Mouse (Mus musculus) MEL (cell line): ENCODE results near the gene Zfp949.

Experiments
- E2F4 ChIP-seq: IDR thresholded peaks from 2 replicates; pipeline ENCODE4 v1.6.1; 2011; ENCODE audit warnings: low read depth, low read length, improper control_type of control experiment, borderline replicate concordance
- ETS1 ChIP-seq: IDR thresholded peaks from 2 replicates; pipeline ENCODE4 v1.6.1; 2012; ENCODE audit warnings: low read depth, mild to moderate bottlenecking, inconsistent platforms, low read length, improper control_type of control experiment, moderate library complexity
- NRF1 ChIP-seq: IDR thresholded peaks from 2 replicates; pipeline ENCODE4 v1.6.1; 2014; ENCODE audit warnings: low read depth, mild to moderate bottlenecking, inconsistent platforms, low read length, improper control_type of control experiment, moderate library complexity; ENCODE audit not compliant: poor library complexity, insufficient read depth, severe bottlenecking
- POLR2AphosphoS2 ChIP-seq: IDR thresholded peaks from 2 replicates; pipeline ENCODE4 v1.6.1; 2011; ENCODE audit warnings: low read length, improper control_type of control experiment
- TAL1 ChIP-seq: IDR thresholded peaks from 2 replicates; pipeline ENCODE4 v1.6.1; 2012; ENCODE audit warnings: mild to moderate bottlenecking, inconsistent platforms, low read length, moderate library complexity, mixed read lengths
- ZC3H11A ChIP-seq: IDR thresholded peaks from 2 replicates; pipeline ENCODE4 v1.6.1; 2012; ENCODE audit warnings: low read depth, mild to moderate bottlenecking, inconsistent platforms, low read length, improper control_type of control experiment

DNA sequence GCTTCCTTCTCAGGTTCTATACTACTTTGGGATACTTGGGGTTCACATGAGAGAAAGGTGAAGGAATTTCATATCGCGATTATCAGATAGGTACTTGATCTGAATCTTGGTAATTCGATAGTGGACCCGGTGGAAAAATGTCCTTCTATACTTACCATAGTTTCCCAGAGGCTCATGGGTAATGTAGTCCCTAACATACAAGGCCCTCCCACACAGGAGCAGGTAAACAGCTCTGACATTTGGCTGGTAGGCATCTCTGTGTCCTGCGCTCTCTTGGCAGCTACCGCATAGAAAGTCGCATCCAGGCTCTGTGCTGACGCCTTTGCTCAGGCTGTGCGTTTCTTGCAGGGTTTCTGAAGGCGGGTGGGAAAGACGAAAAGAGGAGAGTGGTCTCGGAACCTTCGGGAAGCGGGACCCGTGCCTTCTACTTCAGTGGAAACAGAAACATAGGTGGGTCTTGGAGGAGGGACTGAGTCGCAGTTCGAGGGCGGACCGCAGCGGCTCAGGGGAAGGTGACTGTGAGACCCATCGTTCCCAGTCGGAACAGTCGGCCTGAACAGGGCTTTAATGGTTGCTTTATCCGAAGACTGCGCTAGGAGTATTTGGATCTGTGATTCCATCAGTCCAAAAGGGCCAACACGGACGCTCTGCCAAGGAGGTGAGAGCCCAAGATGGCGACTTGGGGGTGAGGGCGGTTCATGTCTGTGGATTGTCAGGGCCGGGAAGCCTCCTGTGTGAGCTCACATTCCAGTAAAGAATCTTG lies at the start of gene Zfp949:
- no peak for TF ChIP-seq TAL1
- TF ChIP-seq E2F4 = no peak
- peak; percentile 29; the same call in 1 of the 2 replicates for TF ChIP-seq NRF1
- no peak for TF ChIP-seq POLR2AphosphoS2
- TF ChIP-seq ZC3H11A = 0 out of 2 replicates have a peak, but pooled peaks have one; percentile 5
- peak; percentile 41; the same call in 1 of the 2 replicates for TF ChIP-seq ETS1
